Mouse (Mus musculus): ENCODE data around the gene Nsun7.

The Nsun7 gene

DNA sequence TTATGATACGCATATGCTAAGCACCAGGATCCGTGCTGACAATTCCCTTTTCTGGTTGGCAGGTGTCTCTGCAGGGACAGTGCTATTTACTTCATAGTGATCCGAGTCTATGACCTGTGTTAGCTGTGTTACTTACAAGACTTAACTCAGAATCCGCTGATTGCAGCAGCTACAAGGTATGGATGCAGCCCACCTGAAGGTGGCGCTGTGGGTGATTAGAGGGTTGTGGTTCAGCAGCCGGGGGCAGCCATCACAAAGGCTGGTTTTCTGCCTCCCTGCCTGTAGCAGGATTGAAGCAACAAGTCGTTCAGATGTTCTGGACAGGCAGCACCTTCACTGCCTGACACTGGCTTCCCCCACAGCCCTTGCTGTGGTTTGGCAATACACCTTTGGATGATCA, 78.9 kb downstream of the Nsun7 start:
- peak; percentile 62 for DNase-seq

DNA sequence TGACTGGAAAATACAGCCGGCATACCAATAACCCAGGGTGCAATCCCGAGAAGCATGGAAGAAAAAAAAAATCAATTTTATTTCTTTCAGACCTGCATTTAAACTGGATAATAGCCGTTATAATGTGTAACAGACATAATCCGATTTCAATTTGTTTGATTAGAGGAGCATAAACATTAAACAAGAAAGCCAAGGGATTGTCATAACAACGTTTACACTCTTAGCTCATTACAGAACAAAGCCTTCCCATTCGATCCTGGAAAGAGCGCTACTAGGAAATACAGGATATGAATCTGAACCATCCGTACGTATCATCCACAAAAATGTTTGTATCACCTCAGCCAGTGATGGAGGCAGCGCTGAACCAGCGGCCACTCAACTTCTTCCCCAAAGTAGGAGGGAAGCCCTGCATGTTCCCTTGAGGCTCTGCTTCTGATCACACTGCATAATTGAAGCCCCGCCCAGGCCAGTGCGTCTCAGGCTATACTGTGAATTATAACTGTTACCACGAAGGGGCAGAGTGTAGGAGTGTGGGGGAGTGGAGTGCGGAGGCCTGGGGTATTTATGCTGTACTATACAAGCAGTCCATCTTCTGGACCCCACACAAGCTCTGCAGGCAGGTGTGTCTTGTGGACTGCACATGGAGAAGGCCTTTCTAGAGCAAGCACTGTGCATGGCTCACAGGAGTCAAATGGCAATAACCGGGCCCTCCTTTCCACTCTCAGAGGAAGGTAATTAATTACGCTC, 80.8 kb downstream of the Nsun7 start:
- DNase-seq, result no peak

DNA sequence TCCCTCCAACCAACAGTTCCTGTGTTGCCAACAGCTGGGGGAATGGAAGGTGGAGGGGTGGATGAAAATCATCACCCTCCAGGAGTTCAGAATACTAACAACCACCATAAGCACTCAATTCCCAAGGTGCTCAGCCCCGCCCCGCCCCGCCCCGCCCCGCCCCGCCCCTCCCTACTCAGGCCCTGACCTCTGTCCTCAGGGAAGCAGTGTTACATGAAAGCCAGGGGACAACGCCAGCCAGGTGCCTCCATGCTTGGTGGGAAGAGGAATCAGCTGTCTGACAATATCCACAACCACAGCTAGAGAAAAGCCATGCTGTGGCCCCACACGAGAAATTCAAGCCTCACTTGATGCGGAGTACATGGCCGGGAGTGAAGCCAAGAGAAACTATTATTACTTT, 82.2 kb downstream of the Nsun7 start:
- no peak for DNase-seq

DNA sequence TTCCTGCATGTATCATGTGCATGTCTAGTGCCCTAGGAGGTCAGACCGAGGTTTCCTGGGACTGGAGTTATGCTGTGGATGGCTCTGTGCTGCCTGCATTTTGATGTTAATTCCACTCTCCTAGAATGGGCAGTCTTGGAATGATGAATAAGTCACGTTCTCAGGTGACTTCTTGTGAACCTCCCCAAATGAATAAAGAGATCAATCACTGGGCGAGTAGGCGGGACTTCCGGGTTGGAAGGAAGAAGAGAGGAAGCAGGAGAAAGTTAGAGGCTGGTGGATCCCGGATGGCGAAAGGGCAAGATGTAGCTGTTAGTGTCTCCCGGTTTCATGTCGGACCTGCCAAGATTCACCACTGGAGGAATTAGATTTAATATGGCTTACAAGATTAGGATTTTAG, 82.6 kb downstream of the Nsun7 start:
- DNase-seq, result no peak

DNA sequence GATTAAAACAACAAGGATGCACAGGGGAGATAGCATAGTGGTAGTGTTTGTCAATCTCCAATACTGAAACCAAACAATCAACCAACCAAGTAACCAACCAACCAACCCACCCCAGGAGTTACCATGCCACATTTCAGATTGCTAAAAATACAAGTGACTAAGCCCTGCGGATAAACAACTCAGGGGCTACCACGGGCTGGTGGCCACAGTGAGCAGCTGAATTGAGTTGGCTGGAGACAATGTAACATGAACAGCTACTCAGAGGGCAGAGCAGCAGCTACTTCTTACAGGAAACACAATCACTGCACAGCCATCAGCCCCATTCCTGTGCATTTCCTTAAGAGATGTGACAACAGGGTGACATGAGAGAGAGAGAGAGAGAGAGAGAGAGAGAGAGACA, 84.5 kb downstream of the Nsun7 start:
- DNase-seq, result no peak

DNA sequence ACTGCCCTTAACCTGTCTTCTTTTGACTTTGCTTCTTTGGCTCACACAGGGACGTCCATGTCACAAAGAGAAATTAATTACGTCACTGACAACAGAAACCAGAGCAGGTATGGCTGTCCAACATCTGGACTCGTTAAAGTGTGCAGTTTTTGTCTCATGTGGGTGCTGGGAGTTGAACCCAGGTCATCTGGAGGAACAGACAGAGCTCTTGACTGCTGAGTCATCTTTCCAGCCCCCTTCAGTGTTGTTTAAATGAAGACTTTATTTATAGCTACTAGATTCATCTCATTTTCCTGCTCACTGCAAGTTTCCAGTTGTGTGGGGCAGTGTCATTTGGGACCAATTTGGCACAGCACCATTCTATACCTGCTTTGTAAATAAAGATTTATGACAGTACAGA, 85.4 kb downstream of the Nsun7 start:
- DNase-seq, result no peak

DNA sequence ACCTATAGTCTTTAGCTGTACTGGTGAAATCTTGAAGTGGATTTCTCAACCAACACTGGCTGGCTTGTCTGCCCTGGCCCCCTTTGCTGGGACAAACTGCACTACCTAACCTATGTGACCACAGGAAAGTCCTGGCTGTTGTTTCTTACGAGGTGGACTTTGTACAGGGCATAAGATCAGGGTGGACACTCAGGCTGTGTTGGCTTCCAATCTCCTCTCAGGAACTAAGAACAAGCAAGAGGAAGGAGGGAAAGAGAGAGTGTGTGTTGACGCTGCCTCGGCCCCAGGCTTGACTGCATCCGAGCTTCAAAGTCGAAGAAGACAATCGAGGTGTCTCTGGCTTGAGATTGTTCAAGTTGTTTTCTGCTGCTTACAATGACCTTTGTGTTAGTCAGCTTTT, 87.1 kb downstream of the Nsun7 start:
- no peak for DNase-seq
